Mouse (Mus musculus) forebrain, embryonic 11.5 days (tissue): ENCODE measurements around the gene Pnldc1. TPM values are rescaled to one million over a fixed set of nuclear protein-coding genes. Genes with fewer than 3 reads are reported as not detected.

Experiments used
- ATAC-seq: fragments of 200-750 bp; cut with Nextera tagmentation; replicated peaks from 2 replicates; pipeline ENCODE4 v1.8.0; 2017; ENCODE audit warnings: moderate TSS enrichment; ENCODE audit not compliant: low FRiP score
- DNase-seq: peaks from one replicate; pipeline ENCODE4 v3.0.0-alpha.2; 2017; ENCODE audit warnings: low spot score
- H3K27ac ChIP-seq: fragments of 300-500 bp; sonication (generic); 2 replicates; pipeline ENCODE4 v1.5.1; 2014; ENCODE audit warnings: low read depth, low read length
- H3K27me3 ChIP-seq: fragments of 300-500 bp; sonication (generic); 2 replicates; pipeline ENCODE4 v1.6.1; 2014; ENCODE audit warnings: mild to moderate bottlenecking, low read length, mixed read lengths; ENCODE audit not compliant: control insufficient read depth, insufficient read depth
- H3K36me3 ChIP-seq: fragments of 300-500 bp; sonication (generic); 2 replicates; pipeline ENCODE4 v1.6.1; 2014; ENCODE audit warnings: mild to moderate bottlenecking, low read length, moderate library complexity, mixed read lengths; ENCODE audit not compliant: control insufficient read depth, insufficient read depth
- H3K4me1 ChIP-seq: fragments of 300-500 bp; sonication (generic); replicated peaks from 2 replicates; pipeline ENCODE4 v1.6.1; 2014; ENCODE audit warnings: low read length, mixed read lengths; ENCODE audit not compliant: control insufficient read depth, insufficient read depth
- H3K4me2 ChIP-seq: fragments of 300-500 bp; sonication (generic); 2 replicates; pipeline ENCODE4 v1.6.1; 2014; ENCODE audit warnings: low read depth, mild to moderate bottlenecking, low read length, moderate library complexity, mixed read lengths; ENCODE audit not compliant: severe bottlenecking
- H3K4me3 ChIP-seq: fragments of 300-500 bp; sonication (generic); 2 replicates; pipeline ENCODE4 v1.5.1; 2014; ENCODE audit warnings: low read depth, low read length
- H3K9ac ChIP-seq: fragments of 300-500 bp; sonication (generic); 2 replicates; pipeline ENCODE4 v1.6.1; 2014; ENCODE audit warnings: low read length
- H3K9me3 ChIP-seq: fragments of 300-500 bp; sonication (generic); 2 replicates; pipeline ENCODE4 v1.6.1; 2016; ENCODE audit warnings: low read length, mixed read lengths; ENCODE audit not compliant: control insufficient read depth
- WGBS: fragments of 180-500 bp; shearing (Covaris S2); extraction: QIAGEN DNeasy Blood & Tissue Kit; methylation state at CpG from one replicate; pipeline ENCODE4 v1.1.7; 2014; 5-methylcytosine and 5-hydroxymethylcytosine counted together
- microRNA-seq: library from miRNA; unstranded; fragments of <30 nt; microRNA quantifications from one replicate; pipeline ENCODE4, GENCODE M21; 2016; ENCODE audit not compliant: insufficient number of aligned reads
- polyA plus RNA-seq: library from polyadenylated mRNA; unstranded; fragments of >200 nt; fragmentation: Nextera tagmentation; extraction: Ambion mirVana; gene quantifications from 2 replicates; pipeline ENCODE4 v1.2.1, GENCODE M21; 2014

Gene Pnldc1
- polyA plus RNA-seq, 1 experiment from 2014 or later, result 1.8 TPM

DNA sequence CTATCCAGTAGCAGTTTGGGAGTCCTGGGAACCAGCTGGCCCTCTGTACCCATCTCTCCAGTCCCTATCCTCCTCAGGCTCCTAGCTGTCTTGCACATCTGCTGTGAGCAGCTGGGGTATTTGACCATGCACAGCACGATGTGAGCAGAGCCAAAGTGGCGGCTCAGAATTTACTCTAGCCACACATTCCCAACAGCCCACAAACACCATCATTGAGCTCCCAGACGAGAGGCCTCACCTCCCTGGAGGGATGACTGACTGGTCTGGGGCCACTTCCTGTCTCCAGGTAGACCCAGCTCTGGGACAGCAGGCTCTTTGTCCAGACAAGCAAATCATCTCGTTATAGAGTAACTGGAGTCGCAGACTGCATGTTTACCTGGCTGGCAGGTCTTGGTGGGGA is 64.2 kb downstream of the Pnldc1 start:
- H3K27ac ChIP-seq, result no peak overlapping the region
- ATAC-seq (no peak), DNase-seq (peak; percentile 41)
- no peak overlapping the region for H3K9ac ChIP-seq
- WGBS, result 61% methylated on average over 5 of the region's 5 CpGs
- H3K4me2 ChIP-seq, result no peak overlapping the region
- H3K4me1 ChIP-seq, result no peaks in the 10 kb centered on the region
- H3K9me3 ChIP-seq, result no peaks in the 10 kb centered on the region
- no peak overlapping the region for H3K4me3 ChIP-seq
- H3K36me3 ChIP-seq, result no peaks in the 10 kb centered on the region
- no peaks in the 10 kb centered on the region for H3K27me3 ChIP-seq

- no peak overlapping the region for H3K4me3 ChIP-seq
- no peak for DNase-seq
- H3K9ac ChIP-seq, result no peak overlapping the region
- no peaks in the 10 kb centered on the region for H3K36me3 ChIP-seq
- no peaks in the 10 kb centered on the region for H3K27me3 ChIP-seq
- H3K9me3 ChIP-seq, result no peaks in the 10 kb centered on the region
- no peaks in the 10 kb centered on the region for H3K4me1 ChIP-seq
- no peak overlapping the region for H3K27ac ChIP-seq
- ATAC-seq, result no peak
- no peak overlapping the region for H3K4me2 ChIP-seq
- WGBS, result 90% methylated on average over 4 of the region's 4 CpGs
Measured at GRCm38 (mm10) chr17:12844540-12844939, 65.5 kb downstream of the Pnldc1 start.

- no peaks in the 10 kb centered on the region for H3K36me3 ChIP-seq
- ATAC-seq, result no peak
- 84% methylated on average over 6 of the region's 6 CpGs for WGBS
- no peak overlapping the region for H3K9ac ChIP-seq
- DNase-seq, result peak; percentile 21
- H3K27ac ChIP-seq, result no peak overlapping the region
- H3K4me2 ChIP-seq, result no peak overlapping the region
- no peaks in the 10 kb centered on the region for H3K9me3 ChIP-seq
- H3K4me1 ChIP-seq, result no peaks in the 10 kb centered on the region
- H3K27me3 ChIP-seq, result no peaks in the 10 kb centered on the region
- H3K4me3 ChIP-seq, result no peak overlapping the region
Measured at GRCm38 (mm10) chr17:12843826-12844225, 66.2 kb downstream of the Pnldc1 start.

DNA sequence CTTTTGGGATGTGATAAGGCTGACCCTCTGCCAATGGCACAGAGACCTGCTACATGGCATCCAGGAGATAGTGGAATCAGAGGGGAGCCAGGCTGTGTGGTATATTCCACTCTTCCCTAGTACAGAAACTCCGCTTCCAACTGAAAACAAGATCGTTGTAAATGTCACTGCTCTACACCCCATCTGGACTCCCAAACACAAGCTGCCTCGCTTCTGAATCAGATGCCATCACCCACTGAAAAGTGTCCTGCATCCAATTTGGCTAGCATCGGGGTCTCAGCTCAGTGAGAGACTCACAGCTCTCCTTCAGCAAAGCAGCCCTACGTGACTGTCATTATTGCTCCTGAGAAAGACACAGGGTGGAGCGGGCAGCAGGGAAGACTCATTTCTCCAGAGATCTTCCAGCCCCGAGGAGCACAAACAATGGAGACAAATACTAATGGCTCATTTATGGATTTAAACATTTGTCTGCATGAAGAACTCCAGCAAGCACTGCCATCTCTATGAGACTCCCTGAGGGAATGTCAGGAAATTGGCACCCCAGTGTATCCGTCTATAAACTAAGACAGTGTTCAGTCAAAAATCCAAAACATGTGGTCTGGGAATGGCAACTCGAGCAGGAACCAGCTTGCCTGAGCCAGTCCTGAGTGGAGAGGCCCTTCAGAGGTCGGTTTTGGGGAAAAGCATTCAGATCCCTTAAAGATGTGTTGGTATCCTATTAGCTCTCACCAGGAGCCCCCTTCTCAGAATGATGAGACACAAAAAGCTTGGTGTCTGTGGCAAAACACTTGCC is 70.4 kb downstream of the Pnldc1 start:
- Histone ChIP-seq H3K4me3 (no peak overlapping the region), H3K36me3 (no peaks in the 10 kb centered on the region), H3K9me3 (no peaks in the 10 kb centered on the region), H3K27me3 (no peaks in the 10 kb centered on the region), H3K4me1 (no peaks in the 10 kb centered on the region), H3K9ac (no peak overlapping the region), H3K27ac (no peak overlapping the region), H3K4me2 (no peak overlapping the region)
- DNase-seq, result peak; percentile 38
- no peak for ATAC-seq
- WGBS, result 69% methylated on average over 10 of the region's 10 CpGs

Small RNA genes within 50 kb of the gene (microRNA-seq; reads per million reads assigned to microRNA genes)
- gene Gm24085, result not detected

Other genes starting within 250 kb of the Pnldc1 start
- not detected in 2 replicates for gene Slc22a1, start 234.4 kb downstream of the Pnldc1 start, polyA plus RNA-seq
- gene Igf2r, start 140.6 kb downstream of the Pnldc1 start, polyA plus RNA-seq, result 21.0 and 21.7 TPM in 2 replicates
- 0.29 TPM in 1 of 2 replicates, not detected in the other for gene Mas1, start 42.1 kb downstream of the Pnldc1 start, polyA plus RNA-seq
- gene Mrgprh, start 34.2 kb downstream of the Pnldc1 start, polyA plus RNA-seq, result not detected in 2 replicates
- 497 and 535 TPM in 2 replicates for gene Tcp1, start 5.5 kb upstream of the Pnldc1 start, polyA plus RNA-seq
- 172 and 187 TPM in 2 replicates for gene Mrpl18, start 6.1 kb upstream of the Pnldc1 start, polyA plus RNA-seq
- gene Acat3, start 30.4 kb upstream of the Pnldc1 start, polyA plus RNA-seq, result 0.87 and 1.3 TPM in 2 replicates
- gene Acat2, start 50.5 kb upstream of the Pnldc1 start, polyA plus RNA-seq, result 324 and 345 TPM in 2 replicates
- gene Wtap, start 83.9 kb upstream of the Pnldc1 start, polyA plus RNA-seq, result 140 and 141 TPM in 2 replicates
- gene Sod2, start 96.6 kb upstream of the Pnldc1 start, polyA plus RNA-seq, result 107 and 115 TPM in 2 replicates
- gene Gpr31b, start 142.1 kb upstream of the Pnldc1 start, polyA plus RNA-seq, result 0.23 TPM in 1 of 2 replicates, not detected in the other
- gene Tcp10b, start 150.9 kb upstream of the Pnldc1 start, polyA plus RNA-seq, result 0.16 TPM in 1 of 2 replicates, not detected in the other
- gene Unc93a, start 221.6 kb upstream of the Pnldc1 start, polyA plus RNA-seq, result not detected in 2 replicates